Mouse (Mus musculus) E14TG2a.4 (cell line): ENCODE results near the gene Crtac1.

Source experiments
- CTCF ChIP-seq: conservative IDR thresholded peaks from 2 replicates; pipeline ENCODE4 v1.5.1; 2014; ENCODE audit warnings: low read length
- NANOG ChIP-seq: IDR thresholded peaks from 2 replicates; pipeline ENCODE4 v1.6.1; 2014; ENCODE audit warnings: borderline replicate concordance, low read length, mixed read lengths

DNA sequence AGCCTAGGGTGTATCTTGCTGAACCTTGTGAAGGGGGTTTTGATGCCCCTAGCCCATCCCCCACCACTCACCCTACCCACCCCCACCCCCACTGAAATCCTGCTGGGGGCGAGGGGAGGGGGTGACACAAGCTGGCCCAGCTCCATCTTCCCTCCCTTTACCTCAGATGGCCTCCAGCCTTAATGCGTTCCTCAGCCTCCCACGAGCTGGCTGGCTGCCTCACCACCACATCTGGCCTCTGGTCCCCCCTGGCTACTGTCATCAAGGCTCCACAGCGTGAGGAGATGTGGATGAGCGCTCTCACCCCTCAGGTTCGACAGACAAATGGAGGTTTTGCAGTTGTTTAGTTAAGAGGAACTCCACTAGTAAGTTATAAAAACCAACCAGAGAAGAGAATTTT lies 30.3 kb upstream of the Crtac1 start:
- no peak for TF ChIP-seq CTCF
- no peak for TF ChIP-seq NANOG
